In the genomic region with DNA sequence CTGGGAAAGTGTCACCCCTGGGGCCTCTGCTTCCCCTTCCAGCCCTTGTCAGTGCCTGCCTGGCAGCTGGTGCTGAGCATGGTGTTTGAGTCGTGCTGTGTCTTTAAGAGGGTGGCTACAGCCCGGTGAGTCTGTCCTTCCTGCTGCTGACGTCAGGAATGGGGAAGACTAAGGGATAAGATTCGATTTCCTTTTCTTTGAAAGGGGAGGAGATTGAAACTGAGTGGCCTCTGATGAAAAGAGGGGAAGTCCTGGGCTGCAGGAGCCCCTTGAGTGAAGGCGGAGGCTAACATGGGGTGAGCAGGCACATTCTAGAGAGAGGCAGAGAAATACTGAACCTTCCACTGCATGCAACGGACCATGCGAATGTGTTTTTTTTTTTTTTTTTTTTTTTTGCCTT, we compare ENCODE assay signal across 8 mouse cellular contexts. TPM values are rescaled to one million over a fixed set of nuclear protein-coding genes. Genes with fewer than 3 reads are reported as not detected.
DNase-seq lines count a peak whose midpoint lies in the region; ATAC-seq and TF ChIP-seq lines count a peak whose summit lies in the region.

No protein-coding gene starts in this region.

- H3K36me3 ChIP-seq in embryonic facial prominence, embryonic 15.5 days, result peaks cover 40% of the 10 kb centered on the region
- peaks cover 62% of the 10 kb centered on the region for H3K36me3 ChIP-seq in heart, embryonic 13.5 days
- peaks cover 23% of the 10 kb centered on the region for H3K36me3 ChIP-seq in kidney, postnatal 0 days (ENCODE audit: insufficient read depth, low read length)
- peaks cover 5% of the 10 kb centered on the region for H3K36me3 ChIP-seq in liver, embryonic 14.5 days (replicated peaks; ENCODE audit: control insufficient read depth, insufficient read depth, low read depth)

- ATAC-seq in embryonic facial prominence, embryonic 15.5 days (ENCODE audit: insufficient number of reproducible peaks, low FRiP score, low TSS enrichment, low read depth), result peak; percentile 27; the same call in 1 of the 2 replicates
- peak; percentile 48; the same call in 1 of the 2 replicates for ATAC-seq in heart, embryonic 13.5 days (ENCODE audit: extremely low read depth, insufficient number of reproducible peaks, low FRiP score, low TSS enrichment)
- peak; percentile 69 for ATAC-seq in kidney, postnatal 0 days (replicated peaks; ENCODE audit: low FRiP score, low read depth)
- peak; percentile 34 for ATAC-seq in liver, embryonic 14.5 days (ENCODE audit: insufficient read depth)

- peak overlapping the region; percentile 49 for H3K4me2 ChIP-seq in embryonic facial prominence, embryonic 15.5 days (replicated peaks)
- H3K4me2 ChIP-seq in heart, embryonic 13.5 days, result peak overlapping the region; percentile 65
- peak overlapping the region; percentile 55 for H3K4me2 ChIP-seq in kidney, postnatal 0 days (ENCODE audit: low read length)
- peak overlapping the region; percentile 56 for H3K4me2 ChIP-seq in liver, embryonic 14.5 days (ENCODE audit: low read depth)

- H3K27ac ChIP-seq in embryonic facial prominence, embryonic 15.5 days (replicated peaks), result peak overlapping the region; percentile 83
- peak overlapping the region; percentile 78 for H3K27ac ChIP-seq in heart, embryonic 13.5 days (replicated peaks)
- peak overlapping the region; percentile 78 for H3K27ac ChIP-seq in kidney, postnatal 0 days
- H3K27ac ChIP-seq in liver, embryonic 14.5 days, result no peak overlapping the region; the same call in none of the 2 replicates

- 2% methylated on average over 7 of the region's 7 CpGs for WGBS in embryonic facial prominence, embryonic 15.5 days
- WGBS in heart, embryonic 13.5 days, result 6% methylated on average over 7 of the region's 7 CpGs
- WGBS in kidney, postnatal 0 days, result 0% methylated on average over 7 of the region's 7 CpGs
- WGBS in liver, embryonic 14.5 days (ENCODE audit: insufficient replicate concordance), result 3% methylated on average over 7 of the region's 7 CpGs

- no peak for TF ChIP-seq EP300 in liver, embryonic 14.5 days (IDR thresholded peaks at IDR 0.05; ENCODE audit: low read depth)

- no peak for TF ChIP-seq CTCF in kidney, postnatal 0 days (IDR thresholded peaks at IDR 0.05; ENCODE audit: low read depth)
- no peak for TF ChIP-seq CTCF in liver, embryonic 14.5 days (IDR thresholded peaks at IDR 0.05; ENCODE audit: low read depth)

- H3K27me3 ChIP-seq in embryonic facial prominence, embryonic 15.5 days, result no peaks in the 10 kb centered on the region
- no peaks in the 10 kb centered on the region for H3K27me3 ChIP-seq in heart, embryonic 13.5 days (replicated peaks)
- no peaks in the 10 kb centered on the region for H3K27me3 ChIP-seq in kidney, postnatal 0 days (ENCODE audit: insufficient read depth, low read length)
- H3K27me3 ChIP-seq in liver, embryonic 14.5 days (ENCODE audit: control insufficient read depth, insufficient read depth, low read length), result no peaks in the 10 kb centered on the region

- peak; percentile 90 for DNase-seq in CD4-positive helper T cell, adult 2 months (ENCODE audit: low read depth, low spot score)
- peak; percentile 80 for DNase-seq in adrenal gland, postnatal 10 days
- DNase-seq in kidney, postnatal 0 days (ENCODE audit: low spot score), result peak; percentile 96
- DNase-seq in liver, embryonic 14.5 days (ENCODE audit: low read depth in 3 of 3, low spot score in 3 of 3), result peak; percentile 51 to 66 (median 56)
- DNase-seq in natural killer cell, adult 2 months (ENCODE audit: low spot score in 2 of 2), result peak; percentile 66 to 72
- peak; percentile 52 for DNase-seq in testis, postnatal 14 days (ENCODE audit: low spot score)

- peak overlapping the region; percentile 36 for H3K4me3 ChIP-seq in embryonic facial prominence, embryonic 15.5 days (replicated peaks)
- peak overlapping the region; percentile 46 for H3K4me3 ChIP-seq in heart, embryonic 13.5 days
- peak overlapping the region; percentile 24 for H3K4me3 ChIP-seq in kidney, postnatal 0 days (replicated peaks; ENCODE audit: low read depth, low read length)
- peak overlapping the region; percentile 26 to 43 for H3K4me3 ChIP-seq in liver, embryonic 14.5 days (ENCODE audit: insufficient read depth in 1 of 2, low read depth in 2 of 2, low read length in 2 of 2)

- no peaks in the 10 kb centered on the region for H3K9me3 ChIP-seq in embryonic facial prominence, embryonic 15.5 days (replicated peaks)
- no peaks in the 10 kb centered on the region for H3K9me3 ChIP-seq in heart, embryonic 13.5 days
- H3K9me3 ChIP-seq in kidney, postnatal 0 days (replicated peaks; ENCODE audit: low read length), result no peaks in the 10 kb centered on the region
- H3K9me3 ChIP-seq in liver, embryonic 14.5 days (ENCODE audit: control insufficient read depth, low read length), result no peaks in the 10 kb centered on the region

- peaks cover 43% of the 10 kb centered on the region for H3K4me1 ChIP-seq in embryonic facial prominence, embryonic 15.5 days
- peaks cover 31% of the 10 kb centered on the region for H3K4me1 ChIP-seq in heart, embryonic 13.5 days
- peaks cover 20% of the 10 kb centered on the region; the same call in 1 of the 2 replicates for H3K4me1 ChIP-seq in kidney, postnatal 0 days (replicated peaks; ENCODE audit: insufficient read depth, low read length)
- peaks cover 4 to 15% of the 10 kb centered on the region in 2 experiments; a peak in 2 of 4 replicates for H3K4me1 ChIP-seq in liver, embryonic 14.5 days (replicated peaks; ENCODE audit: control insufficient read depth in 2 of 2, insufficient read depth in 2 of 2, low read length in 1 of 2)

- peak overlapping the region; percentile 23; the same call in 1 of the 2 replicates for H3K9ac ChIP-seq in embryonic facial prominence, embryonic 15.5 days
- peak overlapping the region; percentile 67 for H3K9ac ChIP-seq in heart, embryonic 13.5 days
- H3K9ac ChIP-seq in kidney, postnatal 0 days (ENCODE audit: low read depth, low read length), result peak overlapping the region; percentile 55
- no peak overlapping the region; the same call in 1 of the 2 replicates for H3K9ac ChIP-seq in liver, embryonic 14.5 days (replicated peaks)

RNA-seq across cellular contexts. Expression of gene Trex1, which starts 4.8 kb away (rescaled TPM):
- total RNA-seq in adrenal gland, postnatal 10 days (2021), result 10 to 100 TPM; 14.0 to 15.9 TPM
- polyA plus RNA-seq in embryonic facial prominence, embryonic 15.5 days (2015; fragmentation: Nextera tagmentation; extraction: Ambion mirVana), result 21.0 and 22.5 TPM in 2 replicates
- polyA plus RNA-seq in heart, embryonic 13.5 days (2015; fragmentation: Nextera tagmentation; extraction: Ambion mirVana), result 7.7 and 10.9 TPM in 2 replicates
- polyA plus RNA-seq in kidney, postnatal 0 days (2015; fragmentation: Nextera tagmentation; extraction: Ambion mirVana), result 14.3 and 15.2 TPM in 2 replicates
- polyA plus RNA-seq in liver, embryonic 14.5 days (2012; rRNA removed), result 12.0 and 14.1 TPM in 2 replicates
- 5.0 and 6.1 TPM in 2 replicates for polyA plus RNA-seq in liver, embryonic 14.5 days (2014; fragmentation: Nextera tagmentation; extraction: Ambion mirVana)

RNA-seq across cellular contexts. Expression of gene Shisa5, which starts 16.3 kb away (rescaled TPM):
- total RNA-seq in adrenal gland, postnatal 10 days (2021), result 100 to 1,000 TPM; 107 to 113 TPM
- polyA plus RNA-seq in embryonic facial prominence, embryonic 15.5 days (2015; fragmentation: Nextera tagmentation; extraction: Ambion mirVana), result 106 and 116 TPM in 2 replicates
- 63.6 and 69.3 TPM in 2 replicates for polyA plus RNA-seq in heart, embryonic 13.5 days (2015; fragmentation: Nextera tagmentation; extraction: Ambion mirVana)
- polyA plus RNA-seq in kidney, postnatal 0 days (2015; fragmentation: Nextera tagmentation; extraction: Ambion mirVana), result 122 and 123 TPM in 2 replicates
- 14.9 and 16.4 TPM in 2 replicates for polyA plus RNA-seq in liver, embryonic 14.5 days (2012; rRNA removed)
- polyA plus RNA-seq in liver, embryonic 14.5 days (2014; fragmentation: Nextera tagmentation; extraction: Ambion mirVana), result 16.0 TPM in 2 replicates

RNA-seq across cellular contexts. Expression of gene Atrip, which starts 19.2 kb away (rescaled TPM):
- 10 to 100 TPM; 13.8 to 14.2 TPM for total RNA-seq in adrenal gland, postnatal 10 days (2021)
- 26.8 and 30.8 TPM in 2 replicates for polyA plus RNA-seq in embryonic facial prominence, embryonic 15.5 days (2015; fragmentation: Nextera tagmentation; extraction: Ambion mirVana)
- polyA plus RNA-seq in heart, embryonic 13.5 days (2015; fragmentation: Nextera tagmentation; extraction: Ambion mirVana), result 16.6 and 18.0 TPM in 2 replicates
- 18.8 and 20.9 TPM in 2 replicates for polyA plus RNA-seq in kidney, postnatal 0 days (2015; fragmentation: Nextera tagmentation; extraction: Ambion mirVana)
- polyA plus RNA-seq in liver, embryonic 14.5 days (2012; rRNA removed), result 5.3 and 6.5 TPM in 2 replicates
- 9.0 TPM in 2 replicates for polyA plus RNA-seq in liver, embryonic 14.5 days (2014; fragmentation: Nextera tagmentation; extraction: Ambion mirVana)

RNA-seq across cellular contexts. Expression of gene Ccdc51, which starts 27.6 kb away (rescaled TPM):
- total RNA-seq in adrenal gland, postnatal 10 days (2021), result 10 to 100 TPM; 15.7 to 19.4 TPM
- 13.7 and 16.6 TPM in 2 replicates for polyA plus RNA-seq in embryonic facial prominence, embryonic 15.5 days (2015; fragmentation: Nextera tagmentation; extraction: Ambion mirVana)
- polyA plus RNA-seq in heart, embryonic 13.5 days (2015; fragmentation: Nextera tagmentation; extraction: Ambion mirVana), result 12.4 and 16.7 TPM in 2 replicates
- polyA plus RNA-seq in kidney, postnatal 0 days (2015; fragmentation: Nextera tagmentation; extraction: Ambion mirVana), result 12.9 and 13.8 TPM in 2 replicates
- polyA plus RNA-seq in liver, embryonic 14.5 days (2012; rRNA removed), result 5.4 and 7.1 TPM in 2 replicates
- 12.1 and 14.9 TPM in 2 replicates for polyA plus RNA-seq in liver, embryonic 14.5 days (2014; fragmentation: Nextera tagmentation; extraction: Ambion mirVana)

RNA-seq across cellular contexts. Expression of gene Tma7, which starts 27.7 kb away (rescaled TPM):
- total RNA-seq in adrenal gland, postnatal 10 days (2021), result 100 to 1,000 TPM; 336 to 351 TPM
- 509 and 534 TPM in 2 replicates for polyA plus RNA-seq in embryonic facial prominence, embryonic 15.5 days (2015; fragmentation: Nextera tagmentation; extraction: Ambion mirVana)
- polyA plus RNA-seq in heart, embryonic 13.5 days (2015; fragmentation: Nextera tagmentation; extraction: Ambion mirVana), result 568 and 620 TPM in 2 replicates
- polyA plus RNA-seq in kidney, postnatal 0 days (2015; fragmentation: Nextera tagmentation; extraction: Ambion mirVana), result 635 and 680 TPM in 2 replicates
- polyA plus RNA-seq in liver, embryonic 14.5 days (2012; rRNA removed), result 37.4 and 92.4 TPM in 2 replicates
- polyA plus RNA-seq in liver, embryonic 14.5 days (2014; fragmentation: Nextera tagmentation; extraction: Ambion mirVana), result 470 and 504 TPM in 2 replicates
